Mouse (Mus musculus) liver, embryonic 11.5 days (tissue): ENCODE data around the gene Adssl1. TPM values are rescaled to one million over a fixed set of nuclear protein-coding genes. Genes with fewer than 3 reads are reported as not detected.
A peak's percentile ranks its signal among the peaks of the same experiment; 100 is the strongest.

Source experiments
- ATAC-seq: fragments of 200-750 bp; cut with Nextera tagmentation; replicated peaks from 2 replicates; pipeline ENCODE4 v1.8.0; 2017; ENCODE audit warnings: moderate number of reproducible peaks, mild to moderate bottlenecking, moderate TSS enrichment, moderate library complexity; ENCODE audit not compliant: low FRiP score
- DNase-seq: peaks from one replicate; pipeline ENCODE4 v3.0.0-alpha.2; 2017; ENCODE audit warnings: low spot score
- H3K27ac ChIP-seq: fragments of 300-500 bp; sonication (generic); 2 replicates; pipeline ENCODE4 v1.5.1; 2014; ENCODE audit warnings: mild to moderate bottlenecking, low read depth, low read length, control low read depth
- H3K27me3 ChIP-seq: fragments of 300-500 bp; sonication (generic); replicated peaks from 2 replicates; pipeline ENCODE4 v1.6.1; 2014; ENCODE audit warnings: low read length, mixed read lengths; ENCODE audit not compliant: control insufficient read depth, insufficient read depth
- H3K36me3 ChIP-seq: fragments of 300-500 bp; sonication (generic); 2 replicates; pipeline ENCODE4 v1.6.1; 2014; ENCODE audit warnings: mild to moderate bottlenecking, low read length, moderate library complexity, mixed read lengths; ENCODE audit not compliant: control insufficient read depth, insufficient read depth
- H3K4me1 ChIP-seq: fragments of 300-500 bp; sonication (generic); replicated peaks from 2 replicates; pipeline ENCODE4 v1.6.1; 2014; ENCODE audit warnings: low read length, mixed read lengths; ENCODE audit not compliant: control insufficient read depth, insufficient read depth
- H3K4me2 ChIP-seq: fragments of 300-500 bp; sonication (generic); 2 replicates; pipeline ENCODE4 v1.6.1; 2014; ENCODE audit warnings: mild to moderate bottlenecking, control low read depth, moderate library complexity
- H3K4me3 ChIP-seq: fragments of 300-500 bp; sonication (generic); 2 replicates; pipeline ENCODE4 v1.5.1; 2014; ENCODE audit warnings: low read depth, low read length, control low read depth
- H3K9ac ChIP-seq: fragments of 300-500 bp; sonication (generic); 2 replicates; pipeline ENCODE4 v1.6.1; 2014; ENCODE audit warnings: low read depth, low read length, control low read depth
- H3K9me3 ChIP-seq: fragments of 300-500 bp; sonication (generic); 2 replicates; pipeline ENCODE4 v1.6.1; 2016; ENCODE audit warnings: low read length, inconsistent platforms, mixed read lengths; ENCODE audit not compliant: control insufficient read depth
- WGBS: fragments of 180-500 bp; shearing (Covaris S2); extraction: QIAGEN DNeasy Blood & Tissue Kit; methylation state at CpG from one replicate; pipeline ENCODE4 v1.1.7; 2014; 5-methylcytosine and 5-hydroxymethylcytosine counted together
- polyA plus RNA-seq: library from polyadenylated mRNA; unstranded; fragments of >200 nt; fragmentation: Nextera tagmentation; extraction: Ambion mirVana; gene quantifications from 2 replicates; pipeline ENCODE4 v1.2.1, GENCODE M21; 2014

Gene Adssl1
- polyA plus RNA-seq, 1 experiment from 2014 or later, result 7.4 TPM

- Histone ChIP-seq H3K9me3 (no peaks in the 10 kb centered on the region), H3K4me3 (no peak overlapping the region), H3K4me2 (no peak overlapping the region), H3K36me3 (peaks cover 16% of the 10 kb centered on the region; the same call in 1 of the 2 replicates), H3K27me3 (no peaks in the 10 kb centered on the region), H3K27ac (no peak overlapping the region), H3K4me1 (no peaks in the 10 kb centered on the region), H3K9ac (no peak overlapping the region)
- 86% methylated on average over 10 of the region's 10 CpGs for WGBS
- DNase-seq (no peak), ATAC-seq (no peak)
These were observed 10.8 kb upstream of the Adssl1 start for GRCm38 (mm10) chr12:112609031-112609430.

GRCm38 (mm10) chr12:112616668-112617067, 3.2 kb upstream of the Adssl1 start:
- Histone ChIP-seq H3K4me1 (peaks cover 29% of the 10 kb centered on the region), H3K27me3 (peaks cover 14% of the 10 kb centered on the region), H3K4me2 (no peak overlapping the region), H3K36me3 (no peaks in the 10 kb centered on the region), H3K27ac (no peak overlapping the region), H3K9me3 (no peaks in the 10 kb centered on the region), H3K9ac (no peak overlapping the region), H3K4me3 (no peak overlapping the region)
- DNase-seq (no peak), ATAC-seq (no peak)
- WGBS, result 47% methylated on average over 9 of the region's 9 CpGs

GRCm38 (mm10) chr12:112617184-112617583, 2.7 kb upstream of the Adssl1 start:
- DNase-seq, result no peak

GRCm38 (mm10) chr12:112617898-112618380, 1.9 kb upstream of the Adssl1 start:
- Histone ChIP-seq H3K4me3 (no peak overlapping the region), H3K4me1 (peaks cover 37% of the 10 kb centered on the region), H3K27me3 (peaks cover 15% of the 10 kb centered on the region), H3K27ac (no peak overlapping the region), H3K9ac (0 out of 2 replicates have a peak overlapping the region, but pooled peaks have one; percentile 20), H3K4me2 (no peak overlapping the region), H3K36me3 (no peaks in the 10 kb centered on the region), H3K9me3 (no peaks in the 10 kb centered on the region)
- WGBS, result 10% methylated on average over 8 of the region's 8 CpGs
- ATAC-seq (peak; percentile 67), DNase-seq (peak; percentile 74)

More at GRCm38 (mm10) chr12:112617184-112617583, 2.7 kb upstream of the Adssl1 start:
- H3K4me1 ChIP-seq, result peaks cover 34% of the 10 kb centered on the region
- no peak overlapping the region for H3K4me3 ChIP-seq
- ATAC-seq, result no peak
- no peak overlapping the region for H3K9ac ChIP-seq
- H3K27ac ChIP-seq, result no peak overlapping the region
- WGBS, result 62% methylated on average over 11 of the region's 11 CpGs
- H3K4me2 ChIP-seq, result no peak overlapping the region
- H3K27me3 ChIP-seq, result peaks cover 15% of the 10 kb centered on the region
- H3K9me3 ChIP-seq, result no peaks in the 10 kb centered on the region
- H3K36me3 ChIP-seq, result no peaks in the 10 kb centered on the region

GRCm38 (mm10) chr12:112618981-112619685, 712 bp upstream of the Adssl1 start:
- Histone ChIP-seq H3K4me2 (peak overlapping the region; percentile 99), H3K4me1 (peaks cover 48% of the 10 kb centered on the region), H3K9me3 (no peaks in the 10 kb centered on the region), H3K27ac (no peak overlapping the region; the same call in 1 of the 2 replicates), H3K4me3 (peak overlapping the region; percentile 57), H3K27me3 (peaks cover 15% of the 10 kb centered on the region), H3K9ac (peak overlapping the region; percentile 72), H3K36me3 (no peaks in the 10 kb centered on the region)
- ATAC-seq (no peak), DNase-seq (no peak)
- WGBS, result 16% methylated on average over 13 of the region's 13 CpGs

- WGBS, result 15% methylated on average over 15 of the region's 16 CpGs
- peak overlapping the region; percentile 72 for H3K9ac ChIP-seq
- ATAC-seq (no peak), DNase-seq (no peak)
- H3K9me3 ChIP-seq, result no peaks in the 10 kb centered on the region
- H3K4me1 ChIP-seq, result peaks cover 48% of the 10 kb centered on the region
- peak overlapping the region; percentile 57 for H3K4me3 ChIP-seq
- peaks cover 15% of the 10 kb centered on the region for H3K27me3 ChIP-seq
- no peaks in the 10 kb centered on the region for H3K36me3 ChIP-seq
- peak overlapping the region; percentile 99 for H3K4me2 ChIP-seq
- H3K27ac ChIP-seq, result no peak overlapping the region
These were observed 663 bp downstream of the Adssl1 start for GRCm38 (mm10) chr12:112620354-112621061.

- no peaks in the 10 kb centered on the region for H3K36me3 ChIP-seq
- H3K4me1 ChIP-seq, result peaks cover 53% of the 10 kb centered on the region
- peaks cover 15% of the 10 kb centered on the region for H3K27me3 ChIP-seq
- DNase-seq, result no peak
- H3K9ac ChIP-seq, result no peak overlapping the region
- no peak for ATAC-seq
- H3K4me3 ChIP-seq, result no peak overlapping the region
- H3K27ac ChIP-seq, result no peak overlapping the region
- 51% methylated on average over 3 of the region's 3 CpGs for whole genome bisulfite sequencing
- no peak overlapping the region for H3K4me2 ChIP-seq
- no peaks in the 10 kb centered on the region for H3K9me3 ChIP-seq
These were observed 2.1 kb downstream of the Adssl1 start for GRCm38 (mm10) chr12:112621900-112622299.

GRCm38 (mm10) chr12:112623742-112624141, 3.9 kb downstream of the Adssl1 start:
- H3K36me3 ChIP-seq, result no peaks in the 10 kb centered on the region
- H3K9me3 ChIP-seq, result no peaks in the 10 kb centered on the region
- DNase-seq (peak; percentile 72), ATAC-seq (peak; percentile 68)
- H3K27ac ChIP-seq, result no peak overlapping the region
- no peak overlapping the region for H3K4me3 ChIP-seq
- no peak overlapping the region for H3K4me2 ChIP-seq
- H3K27me3 ChIP-seq, result peaks cover 15% of the 10 kb centered on the region
- no peak overlapping the region for H3K9ac ChIP-seq
- peaks cover 45% of the 10 kb centered on the region for H3K4me1 ChIP-seq
- WGBS, result 20% methylated on average over 2 of the region's 2 CpGs
